Mouse (Mus musculus) kidney, adult 10 weeks (tissue): ENCODE measurements around the gene Usf2. TPM values are rescaled to one million over a fixed set of nuclear protein-coding genes. Genes with fewer than 3 reads are reported as not detected.

ENCODE experiments used
- polyA plus RNA-seq: library from polyadenylated mRNA; stranded (reverse); fragments of 350-450 nt; fragmentation: Illumina TruSeq; extraction: RNeasy Lipid Tissue Mini Kit (QIAGEN cat#74804); gene quantifications from one replicate; pipeline ENCODE4 v1.2.3, GENCODE M21; 2014; ENCODE audit warnings: low read depth, low replicate concordance

Gene Usf2
- 37.8 TPM for polyA plus RNA-seq

GRCm38 (mm10) chr7:30956756-30957366 is at the start of gene Usf2:
Usf2 (minus strand) TSS chr7:30956803.

DNA sequence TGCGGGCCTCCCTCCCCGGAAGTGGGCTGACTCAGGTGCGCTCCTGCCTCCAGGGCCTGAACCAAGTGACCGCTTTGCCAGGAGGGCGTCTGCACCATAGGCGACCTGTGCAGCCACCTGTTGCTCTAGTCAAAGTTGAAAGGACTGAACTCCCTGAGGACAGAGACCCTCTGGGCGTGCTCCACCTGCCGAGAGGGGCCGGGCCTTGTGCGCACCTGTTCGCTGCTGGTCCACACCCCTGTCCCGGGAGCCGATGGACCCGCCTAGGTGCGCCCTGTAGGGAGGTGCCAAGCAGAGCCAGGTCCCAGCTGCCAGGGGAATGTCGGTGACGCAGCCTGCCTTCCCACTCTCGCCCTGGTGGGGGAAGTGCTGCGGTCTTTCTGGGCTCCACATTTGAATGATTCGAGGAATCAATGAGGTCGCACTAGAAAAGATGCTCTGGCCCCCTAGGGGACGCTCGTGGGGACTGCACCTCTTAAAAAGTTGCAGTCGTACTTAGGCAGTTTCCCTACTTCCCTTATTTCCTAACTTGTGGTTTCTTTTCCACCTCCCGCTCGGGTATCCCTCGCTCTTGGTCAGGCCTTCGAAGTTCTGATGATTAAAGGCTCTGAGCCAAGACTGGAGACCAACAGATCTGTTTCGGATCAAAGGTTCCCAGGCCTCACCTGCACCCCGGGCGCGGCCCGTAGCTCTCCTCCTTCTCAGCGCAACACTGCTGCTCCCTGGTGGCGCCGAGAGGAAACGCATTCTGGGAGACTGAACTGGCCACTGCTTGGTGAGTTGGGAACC is 17.1 kb upstream of the Usf2 start, which contains the start of gene Fam187b:
Fam187b (plus strand) TSS at position 290 of the 789 bp plus-strand sequence.

GRCm38 (mm10) chr7:30973251-30973500 is 16.6 kb upstream of the Usf2 start, which contains the start of gene Lsr:
Lsr (minus strand) TSS chr7:30973464.

DNA sequence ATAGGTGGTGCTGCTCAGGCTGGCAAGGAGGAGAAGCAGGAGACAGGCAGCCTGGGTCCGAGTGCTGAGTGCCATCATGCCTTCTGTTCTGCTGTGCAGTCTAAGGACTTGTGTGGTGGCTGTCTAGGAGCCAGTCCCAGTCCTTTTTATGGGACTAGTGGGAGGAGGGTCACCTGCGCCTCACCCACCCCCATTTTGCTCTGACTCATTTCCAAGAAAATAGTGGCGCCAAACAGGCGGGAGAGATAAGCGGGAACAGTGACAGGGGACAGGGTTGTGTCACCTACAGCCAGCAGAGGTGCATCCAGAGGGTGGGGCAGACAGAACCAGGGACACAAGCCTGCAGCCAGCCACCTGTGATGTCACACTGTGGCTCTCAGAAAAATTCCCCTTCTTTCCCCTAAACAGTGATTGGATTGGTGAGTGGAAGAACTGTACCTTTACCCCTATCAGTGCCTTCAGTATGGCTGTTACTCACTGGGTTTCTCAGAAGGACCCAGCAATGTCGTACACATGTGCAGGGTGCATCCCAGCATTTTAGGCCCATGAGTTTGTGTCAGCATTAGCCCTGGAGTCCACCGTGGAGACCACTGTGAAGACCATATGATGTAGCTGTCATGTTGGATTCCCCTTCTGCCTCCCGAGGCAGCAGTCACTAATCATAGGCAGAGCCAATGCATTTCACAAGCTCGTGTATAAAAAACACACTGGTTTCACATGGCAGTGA is 12.5 kb downstream of the Usf2 start, which contains the start of gene Hamp:
Hamp (minus strand) TSS at position 124 of the 727 bp plus-strand sequence.

DNA sequence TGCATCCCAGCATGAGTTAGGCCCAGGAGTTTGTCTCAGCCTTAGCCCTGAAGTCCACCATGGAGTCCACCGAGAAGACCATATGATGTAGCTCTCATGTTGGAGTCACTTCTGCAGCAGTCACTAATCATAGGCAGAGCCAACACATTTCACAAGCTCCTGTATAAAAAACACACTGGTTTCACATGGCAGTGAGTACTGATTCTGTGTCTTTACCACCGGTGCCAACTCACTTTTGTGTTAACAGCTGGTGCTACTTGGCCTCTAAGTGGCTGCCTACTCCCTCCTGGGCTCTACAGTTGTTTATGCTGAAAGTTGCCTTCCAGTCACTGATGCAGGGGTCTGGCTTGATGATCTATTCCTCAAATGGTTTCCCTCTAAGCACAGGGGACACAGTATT is 32.0 kb downstream of the Usf2 start, which contains the start of gene Hamp2:
Hamp2 (minus strand) TSS at position 101 of the 400 bp plus-strand sequence.

DNA sequence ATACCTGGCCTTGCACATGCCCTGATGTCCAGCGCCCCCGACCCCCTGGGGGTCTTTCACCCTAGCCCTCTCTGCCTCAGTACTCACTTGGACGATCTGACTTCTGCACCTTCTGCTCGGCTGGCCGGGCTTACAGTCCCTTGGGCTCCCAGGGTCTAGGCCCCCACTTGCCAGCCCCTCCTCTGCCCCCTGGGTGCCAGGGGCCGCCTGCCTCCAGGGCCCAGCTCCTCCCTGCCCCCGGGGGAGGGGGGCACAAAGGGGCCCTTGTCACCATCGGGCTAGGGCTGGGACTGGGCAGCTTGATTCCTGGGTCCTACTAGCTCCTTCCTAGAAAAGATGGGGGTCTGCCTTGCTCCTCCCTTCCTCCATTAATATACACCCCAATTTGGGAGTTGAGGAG is 41.9 kb downstream of the Usf2 start, which contains the start of gene Mag:
Mag (minus strand) TSS at position 142 of the 400 bp plus-strand sequence.

Other genes with a start within 250 kb of the Usf2 start
- gene Atp4a, start 244.6 kb downstream of the Usf2 start, polyA plus RNA-seq, result 6.0 TPM
- gene Tmem147, start 227.3 kb downstream of the Usf2 start, polyA plus RNA-seq, result 25.1 TPM
- gene Gapdhs, start 213.1 kb downstream of the Usf2 start, polyA plus RNA-seq, result not detected
- gene Sbsn, start 205.3 kb downstream of the Usf2 start, polyA plus RNA-seq, result 0.24 TPM
- not detected for gene Dmkn, start 193.0 kb downstream of the Usf2 start, polyA plus RNA-seq
- not detected for gene Krtdap, start 168.9 kb downstream of the Usf2 start, polyA plus RNA-seq
- gene Ffar2, start 133.0 kb downstream of the Usf2 start, polyA plus RNA-seq, result not detected
- gene Ffar3, start 100.6 kb downstream of the Usf2 start, polyA plus RNA-seq, result not detected
- not detected for gene Ffar1, start 95.2 kb downstream of the Usf2 start, polyA plus RNA-seq
- gene Cd22, start 76.5 kb downstream of the Usf2 start, polyA plus RNA-seq, result not detected
- gene Mag, start 41.9 kb downstream of the Usf2 start, polyA plus RNA-seq, result not detected
- gene Hamp2, start 32.1 kb downstream of the Usf2 start, polyA plus RNA-seq, result not detected
- not detected for gene Hamp, start 12.8 kb downstream of the Usf2 start, polyA plus RNA-seq
- 1.5 TPM for gene Lsr, start 16.7 kb upstream of the Usf2 start, polyA plus RNA-seq
- 3.2 TPM for gene Fam187b, start 17.0 kb upstream of the Usf2 start, polyA plus RNA-seq
- 3.3 TPM for gene Fxyd5, start 85.7 kb upstream of the Usf2 start, polyA plus RNA-seq
- gene Fxyd7, start 94.7 kb upstream of the Usf2 start, polyA plus RNA-seq, result not detected
- gene Fxyd1, start 100.4 kb upstream of the Usf2 start, polyA plus RNA-seq, result not detected
- gene Lgi4, start 102.5 kb upstream of the Usf2 start, polyA plus RNA-seq, result 0.12 TPM
- not detected for gene Fxyd3, start 119.9 kb upstream of the Usf2 start, polyA plus RNA-seq
- 7.6 TPM for gene Hpn, start 158.5 kb upstream of the Usf2 start, polyA plus RNA-seq
- gene Scn1b, start 170.2 kb upstream of the Usf2 start, polyA plus RNA-seq, result 1.9 TPM
- 3.3 TPM for gene Gramd1a, start 199.1 kb upstream of the Usf2 start, polyA plus RNA-seq